Mouse (Mus musculus) embryonic facial prominence, embryonic 13.5 days (tissue): ENCODE results near the gene Anxa6. TPM values are rescaled to one million over a fixed set of nuclear protein-coding genes. Genes with fewer than 3 reads are reported as not detected.

ENCODE experiments used
- ATAC-seq: fragments of 200-750 bp; cut with Nextera tagmentation; 2 replicates; pipeline ENCODE4 v1.8.0; 2017; ENCODE audit warnings: low read depth; ENCODE audit not compliant: insufficient number of reproducible peaks, insufficient read depth, low FRiP score, low TSS enrichment
- H3K27ac ChIP-seq: fragments of 300-500 bp; sonication (generic); 2 replicates; pipeline ENCODE4 v1.5.1; 2015; ENCODE audit warnings: moderate library complexity, mild to moderate bottlenecking, inconsistent platforms
- H3K27me3 ChIP-seq: fragments of 300-500 bp; sonication (generic); 2 replicates; pipeline ENCODE4 v1.6.1; 2015; ENCODE audit warnings: mild to moderate bottlenecking, inconsistent platforms
- H3K36me3 ChIP-seq: fragments of 300-500 bp; sonication (generic); 2 replicates; pipeline ENCODE4 v1.6.1; 2015; ENCODE audit warnings: mild to moderate bottlenecking, inconsistent platforms
- H3K4me1 ChIP-seq: fragments of 300-500 bp; sonication (generic); 2 replicates; pipeline ENCODE4 v1.6.1; 2015; ENCODE audit warnings: inconsistent platforms
- H3K4me2 ChIP-seq: fragments of 300-500 bp; sonication (generic); 2 replicates; pipeline ENCODE4 v1.6.1; 2015; ENCODE audit warnings: moderate library complexity, mild to moderate bottlenecking, inconsistent platforms
- H3K4me3 ChIP-seq: fragments of 300-500 bp; sonication (generic); 2 replicates; pipeline ENCODE4 v1.5.1; 2015; ENCODE audit warnings: mild to moderate bottlenecking, inconsistent platforms
- H3K9ac ChIP-seq: fragments of 300-500 bp; sonication (generic); 2 replicates; pipeline ENCODE4 v1.6.1; 2015; ENCODE audit warnings: mild to moderate bottlenecking, inconsistent platforms
- H3K9me3 ChIP-seq: fragments of 300-500 bp; sonication (generic); 2 replicates; pipeline ENCODE4 v1.6.1; 2016; ENCODE audit warnings: inconsistent platforms
- WGBS: fragments of 180-500 bp; shearing (Covaris S2); methylation state at CpG from one replicate; pipeline ENCODE4 v1.1.7; 2015; ENCODE audit warnings: mixed read lengths; 5-methylcytosine and 5-hydroxymethylcytosine counted together
- polyA plus RNA-seq: library from polyadenylated mRNA; unstranded; fragments of >200 nt; fragmentation: Nextera tagmentation; extraction: Ambion mirVana; gene quantifications from 2 replicates; pipeline ENCODE4 v1.2.1, GENCODE M21; 2015

The Anxa6 gene
- polyA plus RNA-seq, 1 experiment from 2014 or later, result 246 TPM

DNA sequence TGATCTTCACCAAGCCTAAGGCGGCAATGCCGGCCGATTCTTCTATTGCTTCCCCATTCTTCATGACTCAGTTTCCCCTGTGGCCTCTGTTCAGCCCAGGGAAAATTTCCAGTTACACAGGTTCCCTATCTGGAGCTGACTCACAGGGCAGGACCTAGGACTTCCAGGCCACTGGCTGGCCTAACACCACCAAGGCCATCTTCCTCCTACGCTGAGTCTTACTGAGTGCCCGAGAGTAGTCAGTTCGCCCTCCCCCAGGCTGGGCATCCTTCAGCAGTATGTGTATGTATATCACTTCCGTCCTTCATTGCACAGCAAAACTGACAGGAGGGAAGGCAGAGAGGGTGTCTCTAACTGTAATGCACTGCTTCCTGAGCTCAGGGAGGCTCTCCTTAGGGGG is 99.0 kb downstream of the Anxa6 start:
- peaks cover 4% of the 10 kb centered on the region for H3K4me1 ChIP-seq
- ATAC-seq, result no peak
- H3K27ac ChIP-seq, result no peak overlapping the region
- H3K4me3 ChIP-seq, result no peak overlapping the region
- WGBS, result 86% methylated on average over 7 of the region's 7 CpGs
- no peak overlapping the region for H3K9ac ChIP-seq
- H3K36me3 ChIP-seq, result peaks cover 85% of the 10 kb centered on the region
- no peaks in the 10 kb centered on the region for H3K9me3 ChIP-seq
- no peak overlapping the region for H3K4me2 ChIP-seq
- H3K27me3 ChIP-seq, result no peaks in the 10 kb centered on the region

DNA sequence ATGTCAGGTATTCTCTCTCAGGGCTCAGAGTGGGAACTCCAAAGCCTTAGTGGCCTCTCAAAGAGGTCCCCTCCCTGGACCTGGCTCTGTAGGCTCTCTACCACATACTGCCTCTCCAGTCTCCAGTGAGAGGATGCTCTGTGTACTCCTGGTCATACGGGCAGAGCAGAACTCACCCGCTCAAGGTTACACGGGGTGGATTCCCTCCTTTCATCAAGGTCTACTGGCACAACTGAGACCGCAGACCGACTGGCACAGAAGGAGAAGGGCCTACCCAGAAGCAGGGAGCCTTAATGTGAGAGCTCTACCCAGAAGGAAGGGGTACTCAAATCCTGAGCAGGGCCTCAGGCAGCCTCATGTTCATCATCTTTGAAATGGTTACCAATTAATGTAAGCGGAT is 100.7 kb downstream of the Anxa6 start:
- Histone ChIP-seq H3K9ac (no peak overlapping the region), H3K4me1 (peaks cover 4% of the 10 kb centered on the region), H3K4me2 (no peak overlapping the region), H3K27me3 (no peaks in the 10 kb centered on the region), H3K4me3 (no peak overlapping the region), H3K9me3 (no peaks in the 10 kb centered on the region), H3K36me3 (peaks cover 84% of the 10 kb centered on the region), H3K27ac (no peak overlapping the region)
- ATAC-seq, result no peak
- 92% methylated on average over 6 of the region's 6 CpGs for WGBS

DNA sequence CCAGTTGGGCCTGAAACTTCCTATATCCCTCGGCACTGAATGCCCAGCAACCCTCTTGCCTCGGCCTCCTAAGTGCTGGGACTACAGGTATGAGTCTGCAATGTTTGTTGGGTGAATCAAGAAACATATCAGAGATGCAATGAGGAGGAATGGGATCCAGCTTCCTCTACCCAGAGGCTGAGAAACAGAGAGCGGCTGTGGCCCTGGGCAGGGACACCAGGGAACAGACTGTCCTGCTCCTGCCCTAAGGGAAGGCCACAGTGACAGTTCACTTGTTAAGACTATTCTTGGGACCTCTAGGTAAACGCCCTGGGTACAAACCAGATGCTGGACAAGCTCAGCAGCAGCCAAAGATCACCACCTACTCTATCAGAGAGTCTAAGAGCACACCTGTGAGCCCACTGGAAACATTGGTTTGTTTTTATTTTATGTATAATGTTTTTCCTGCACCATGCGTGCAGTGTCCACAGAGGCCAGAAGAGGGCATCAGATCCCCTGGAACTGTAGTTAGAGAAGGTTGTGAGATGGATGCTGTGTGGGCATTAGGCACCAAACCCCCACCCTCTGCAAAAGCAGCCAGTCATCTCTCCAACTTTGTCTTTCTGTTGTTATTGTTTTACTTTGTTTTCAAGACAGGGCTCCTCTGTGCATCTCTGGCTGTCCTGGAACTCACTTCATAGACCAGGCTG is 101.7 kb downstream of the Anxa6 start:
- Histone ChIP-seq H3K27ac (no peak overlapping the region), H3K27me3 (no peaks in the 10 kb centered on the region), H3K9me3 (no peaks in the 10 kb centered on the region), H3K9ac (no peak overlapping the region), H3K4me3 (no peak overlapping the region), H3K36me3 (peaks cover 85% of the 10 kb centered on the region), H3K4me2 (no peak overlapping the region), H3K4me1 (peaks cover 4% of the 10 kb centered on the region)
- 55% methylated on average over 5 of the region's 5 CpGs for WGBS
- no peak for ATAC-seq

DNA sequence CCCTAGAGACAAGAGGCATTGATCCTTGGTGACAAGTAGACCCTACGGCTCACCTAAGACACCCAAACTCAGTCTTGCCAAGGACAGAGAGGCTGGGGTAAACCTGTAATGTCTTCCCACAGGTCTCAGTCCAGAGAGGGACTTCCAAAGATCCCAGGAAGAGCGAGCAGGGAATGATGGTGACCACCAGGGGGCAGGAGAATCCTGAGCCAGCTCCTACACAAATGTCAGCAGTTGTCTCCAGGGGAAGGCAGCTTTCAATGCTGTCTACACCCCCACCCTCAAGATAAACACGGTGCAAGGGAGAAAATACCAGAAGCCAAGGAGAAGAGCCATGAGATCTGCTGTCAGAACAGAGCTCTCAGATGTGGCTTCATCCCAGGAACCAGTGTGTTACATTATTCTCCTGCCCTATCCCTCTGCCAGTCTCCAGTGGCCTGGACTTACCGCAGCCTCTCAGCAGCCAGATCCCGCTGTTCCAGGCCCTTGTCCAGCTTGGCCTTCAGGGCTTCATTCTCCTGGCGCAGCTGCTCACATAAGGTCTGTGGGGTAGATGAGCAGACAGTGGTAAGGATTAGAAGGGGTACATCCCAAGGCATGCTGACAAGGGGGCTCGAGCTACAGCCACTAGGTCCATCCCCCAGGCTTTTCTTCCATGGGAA is 102.8 kb downstream of the Anxa6 start:
- no peak overlapping the region for H3K4me3 ChIP-seq
- no peaks in the 10 kb centered on the region for H3K27me3 ChIP-seq
- no peaks in the 10 kb centered on the region for H3K9me3 ChIP-seq
- H3K36me3 ChIP-seq, result peaks cover 88% of the 10 kb centered on the region
- no peaks in the 10 kb centered on the region for H3K4me1 ChIP-seq
- WGBS, result 67% methylated on average over 7 of the region's 7 CpGs
- H3K4me2 ChIP-seq, result no peak overlapping the region
- no peak overlapping the region for H3K27ac ChIP-seq
- ATAC-seq, result no peak
- no peak overlapping the region for H3K9ac ChIP-seq

DNA sequence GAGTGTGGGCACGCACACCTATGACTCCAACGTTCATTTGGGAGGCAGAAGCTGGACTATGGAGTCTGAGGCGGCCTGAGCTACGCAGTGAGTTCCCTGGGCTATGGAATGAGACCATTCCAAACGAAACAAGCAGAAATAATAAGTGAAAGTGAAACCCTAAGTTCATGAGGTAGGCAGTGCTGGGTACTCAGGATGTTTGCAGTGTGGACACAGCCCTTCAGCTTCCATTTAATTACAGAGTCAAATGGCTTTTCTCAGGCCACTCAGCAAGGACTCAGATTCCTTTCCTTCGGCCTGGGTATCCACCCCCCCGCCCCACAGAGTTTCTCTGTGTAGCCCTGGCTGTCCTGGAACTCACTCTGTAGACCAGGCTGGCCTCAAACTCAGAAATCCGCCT is 103.5 kb downstream of the Anxa6 start:
- H3K36me3 ChIP-seq, result peaks cover 87% of the 10 kb centered on the region
- 80% methylated on average over 8 of the region's 8 CpGs for WGBS
- no peak overlapping the region for H3K4me3 ChIP-seq
- no peaks in the 10 kb centered on the region for H3K4me1 ChIP-seq
- no peak overlapping the region for H3K9ac ChIP-seq
- no peaks in the 10 kb centered on the region for H3K27me3 ChIP-seq
- no peaks in the 10 kb centered on the region for H3K9me3 ChIP-seq
- ATAC-seq, result no peak
- no peak overlapping the region for H3K27ac ChIP-seq
- no peak overlapping the region for H3K4me2 ChIP-seq

DNA sequence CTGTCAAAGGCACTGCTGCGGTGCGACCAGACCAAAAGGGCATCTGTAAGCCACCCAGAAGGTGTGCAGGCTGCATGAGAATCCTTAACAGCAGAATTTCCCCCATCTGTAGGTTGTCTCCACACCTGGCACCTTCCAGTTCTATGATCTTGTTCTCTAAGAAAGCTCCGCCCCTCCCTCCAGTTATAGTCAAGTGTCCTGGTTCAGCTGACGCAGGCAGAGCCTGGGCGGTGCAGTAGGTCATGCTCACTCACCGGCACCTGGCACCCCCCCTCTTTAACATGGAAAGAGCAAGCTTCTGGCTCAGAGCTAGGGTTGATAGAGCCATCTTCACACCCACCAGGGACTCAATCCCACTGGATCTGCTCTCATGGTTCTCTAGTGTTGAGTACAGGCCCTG is 104.0 kb downstream of the Anxa6 start:
- no peak overlapping the region for H3K27ac ChIP-seq
- no peak overlapping the region for H3K4me2 ChIP-seq
- WGBS, result 89% methylated on average over 6 of the region's 6 CpGs
- H3K36me3 ChIP-seq, result peaks cover 89% of the 10 kb centered on the region
- no peak for ATAC-seq
- H3K4me3 ChIP-seq, result no peak overlapping the region
- no peaks in the 10 kb centered on the region for H3K27me3 ChIP-seq
- no peaks in the 10 kb centered on the region for H3K4me1 ChIP-seq
- H3K9ac ChIP-seq, result no peak overlapping the region
- no peaks in the 10 kb centered on the region for H3K9me3 ChIP-seq

Other genes with a start within 250 kb of the Anxa6 start
- 83.0 and 86.2 TPM in 2 replicates for gene Cdc42se2, start 245.8 kb downstream of the Anxa6 start, polyA plus RNA-seq
- 8.0 and 10.3 TPM in 2 replicates for gene Lyrm7, start 172.5 kb downstream of the Anxa6 start, polyA plus RNA-seq
- gene Hint1, start 167.1 kb downstream of the Anxa6 start, polyA plus RNA-seq, result 576 and 670 TPM in 2 replicates
- 26.0 and 29.0 TPM in 2 replicates for gene Gpx3, start 131.0 kb downstream of the Anxa6 start, polyA plus RNA-seq
- 19.8 and 20.2 TPM in 2 replicates for gene Tnip1, start 70.5 kb downstream of the Anxa6 start, polyA plus RNA-seq
- 0.27 and 0.41 TPM in 2 replicates for gene Ccdc69, start 44.7 kb upstream of the Anxa6 start, polyA plus RNA-seq
- 15.4 and 17.4 TPM in 2 replicates for gene Gm2a, start 64.7 kb upstream of the Anxa6 start, polyA plus RNA-seq
- gene Slc36a3, start 118.3 kb upstream of the Anxa6 start, polyA plus RNA-seq, result not detected in 2 replicates
- gene Slc36a2, start 151.6 kb upstream of the Anxa6 start, polyA plus RNA-seq, result 1.3 and 2.7 TPM in 2 replicates
- 2.1 and 2.6 TPM in 2 replicates for gene Slc36a1, start 170.9 kb upstream of the Anxa6 start, polyA plus RNA-seq